Mouse (Mus musculus) myocyte (in vitro differentiated cells): ENCODE data around the gene Ep300. TPM values are rescaled to one million over a fixed set of nuclear protein-coding genes. Genes with fewer than 3 reads are reported as not detected.
"Not testable (repeated sequence)": the region's sequence is repeated elsewhere in the genome, so short reads cannot be mapped to it uniquely, and the experiment has no call there.

Experiments used
- H3K27me3 ChIP-seq: one replicate; pipeline ENCODE4 v1.6.1; 2011; ENCODE audit not compliant: control insufficient read depth, insufficient read depth, insufficient read length
- H3K36me3 ChIP-seq: one replicate; pipeline ENCODE4 v1.6.1; 2011; ENCODE audit not compliant: control insufficient read depth, insufficient read depth
- H3K4me2 ChIP-seq: one replicate; pipeline ENCODE4 v1.6.1; 2011; ENCODE audit warnings: low read depth, control low read depth
- H3K4me3 ChIP-seq: one replicate; pipeline ENCODE4 v1.5.1; 2011; ENCODE audit warnings: mild to moderate bottlenecking, control low read depth, moderate library complexity
- H3K79me2 ChIP-seq: one replicate; pipeline ENCODE4 v1.6.1; 2011; ENCODE audit not compliant: control insufficient read depth, insufficient read depth
- H3ac ChIP-seq: one replicate; pipeline ENCODE4 v1.6.1; 2011; ENCODE audit not compliant: control insufficient read depth, insufficient read length
- CEBPB ChIP-seq: IDR thresholded peaks from 2 replicates; pipeline ENCODE4 v1.6.1; 2011; ENCODE audit warnings: mild to moderate bottlenecking, moderate library complexity; ENCODE audit not compliant: poor library complexity, insufficient read depth, severe bottlenecking
- E2F4 ChIP-seq: IDR thresholded peaks from one replicate; pipeline ENCODE4 v1.6.1; 2011; ENCODE audit warnings: mild to moderate bottlenecking, control low read depth, moderate library complexity; ENCODE audit not compliant: insufficient read depth
- MAX ChIP-seq: IDR thresholded peaks from one replicate; pipeline ENCODE4 v1.6.1; 2011; ENCODE audit warnings: low read depth, mild to moderate bottlenecking, control low read depth
- MYOD1 ChIP-seq, 3 experiments: IDR thresholded peaks; one replicate each; pipeline ENCODE4 v1.6.1; 2011; ENCODE audit warnings: control low read depth in 2 of 3, low read depth in 2 of 3, mild to moderate bottlenecking in 2 of 3, moderate library complexity in 1 of 3; ENCODE audit not compliant: insufficient read length in 2 of 3, control insufficient read depth in 1 of 3
- MYOG ChIP-seq, 3 experiments: IDR thresholded peaks; one replicate each; pipeline ENCODE4 v1.6.1; 2011; ENCODE audit warnings: control low read depth in 2 of 3, low read depth in 2 of 3, mild to moderate bottlenecking in 2 of 3; ENCODE audit not compliant: insufficient read length in 2 of 3, control insufficient read depth in 1 of 3, insufficient read depth in 1 of 3
- POLR2A ChIP-seq: IDR thresholded peaks from one replicate; pipeline ENCODE4 v1.6.1; 2011; ENCODE audit warnings: low read depth, mild to moderate bottlenecking, control low read depth, moderate library complexity; ENCODE audit not compliant: insufficient read length
- POLR2AphosphoS2 ChIP-seq: IDR thresholded peaks from one replicate; pipeline ENCODE4 v1.6.1; 2011; ENCODE audit warnings: low read depth, control low read depth; ENCODE audit not compliant: insufficient read length
- REST ChIP-seq: IDR thresholded peaks from one replicate; pipeline ENCODE4 v1.6.1; 2011; ENCODE audit warnings: mild to moderate bottlenecking, control low read depth, moderate library complexity; ENCODE audit not compliant: insufficient read depth, insufficient read length
- SRF ChIP-seq: IDR thresholded peaks from one replicate; pipeline ENCODE4 v1.6.1; 2011; ENCODE audit warnings: low read depth; ENCODE audit not compliant: control insufficient read depth, insufficient read length
- TCF12 ChIP-seq: IDR thresholded peaks from one replicate; pipeline ENCODE4 v1.6.1; 2011; ENCODE audit warnings: mild to moderate bottlenecking, control low read depth; ENCODE audit not compliant: poor library complexity, insufficient read depth, severe bottlenecking
- TCF3 ChIP-seq: IDR thresholded peaks from one replicate; pipeline ENCODE4 v1.6.1; 2011; ENCODE audit warnings: low read depth, control low read depth; ENCODE audit not compliant: insufficient read length
- USF1 ChIP-seq: IDR thresholded peaks from one replicate; pipeline ENCODE4 v1.6.1; 2011; ENCODE audit warnings: low read depth, mild to moderate bottlenecking, control low read depth, moderate library complexity
- polyA plus RNA-seq: library from polyadenylated mRNA; unstranded; fragments of >200 nt; fragmentation: generic; extraction: Trizol; gene quantifications from one replicate; pipeline ENCODE4 v1.2.1, GENCODE M21; 2012; ENCODE audit warnings: missing spikeins

The Ep300 gene
- polyA plus RNA-seq, 1 experiment = 17.7 TPM

DNA sequence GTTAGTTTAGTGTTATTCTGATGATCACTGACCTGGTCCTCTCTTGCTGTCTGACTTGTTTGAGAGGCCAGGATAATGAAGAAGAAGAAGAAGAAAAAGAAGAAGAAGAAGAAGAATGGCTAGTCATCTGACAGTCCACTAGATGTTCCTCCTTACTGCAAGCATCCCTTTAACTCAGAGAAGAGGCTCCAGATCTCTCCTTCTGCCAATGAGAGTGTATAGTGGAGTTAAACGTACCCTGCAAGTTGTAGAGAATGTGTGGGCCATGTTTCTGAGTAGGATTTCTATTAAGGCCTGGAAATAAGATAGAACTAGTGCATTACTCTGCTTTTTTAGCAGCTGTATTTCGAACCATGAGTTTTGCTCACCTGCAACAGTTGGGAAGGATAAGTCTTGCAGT lies 2.5 kb downstream of the Ep300 start:
- Histone ChIP-seq H3K36me3 (peaks cover 22% of the 10 kb centered on the region), H3ac (no peak overlapping the region), H3K4me2 (peak overlapping the region; percentile 96), H3K4me3 (peak overlapping the region; percentile 88), H3K27me3 (no peaks in the 10 kb centered on the region), H3K79me2 (peaks cover 65% of the 10 kb centered on the region)
- TF ChIP-seq CEBPB = no peak
- no peak for TF ChIP-seq E2F4
- TF ChIP-seq REST = no peak
- TF ChIP-seq TCF12 = no peak
- no peak for TF ChIP-seq POLR2AphosphoS2
- TF ChIP-seq MYOG (IDR thresholded peaks at IDR 0.05; ENCODE audit: control insufficient read depth in 1 of 3, insufficient read depth in 1 of 3, insufficient read length in 2 of 3, low read depth in 2 of 3) = no peak
- no peak for TF ChIP-seq USF1
- TF ChIP-seq MAX = no peak
- TF ChIP-seq POLR2A = no peak
- TF ChIP-seq MYOD1 (IDR thresholded peaks at IDR 0.05; ENCODE audit: control insufficient read depth in 1 of 3, insufficient read length in 2 of 3, low read depth in 2 of 3) = no peak
- TF ChIP-seq TCF3 = no peak
- TF ChIP-seq SRF = no peak

- H3K4me2 ChIP-seq = no peak overlapping the region
- TF ChIP-seq POLR2AphosphoS2 = no peak
- no peak for TF ChIP-seq REST
- H3K36me3 ChIP-seq = peaks cover 35% of the 10 kb centered on the region
- no peaks in the 10 kb centered on the region for H3K27me3 ChIP-seq
- no peak overlapping the region for H3ac ChIP-seq
- H3K79me2 ChIP-seq = peaks cover 98% of the 10 kb centered on the region
- H3K4me3 ChIP-seq = no peak overlapping the region
These were observed 9.1 kb downstream of the Ep300 start for GRCm38 (mm10) chr15:81594146-81594696.

- not testable (repeated sequence) for H3K27me3 ChIP-seq, H3ac ChIP-seq, H3K4me2 ChIP-seq, H3K4me3 ChIP-seq
- H3K36me3 ChIP-seq = peaks cover 42% of the 10 kb centered on the region
- H3K79me2 ChIP-seq = peaks cover 98% of the 10 kb centered on the region
These were observed 13.6 kb downstream of the Ep300 start for GRCm38 (mm10) chr15:81598742-81599141.

DNA sequence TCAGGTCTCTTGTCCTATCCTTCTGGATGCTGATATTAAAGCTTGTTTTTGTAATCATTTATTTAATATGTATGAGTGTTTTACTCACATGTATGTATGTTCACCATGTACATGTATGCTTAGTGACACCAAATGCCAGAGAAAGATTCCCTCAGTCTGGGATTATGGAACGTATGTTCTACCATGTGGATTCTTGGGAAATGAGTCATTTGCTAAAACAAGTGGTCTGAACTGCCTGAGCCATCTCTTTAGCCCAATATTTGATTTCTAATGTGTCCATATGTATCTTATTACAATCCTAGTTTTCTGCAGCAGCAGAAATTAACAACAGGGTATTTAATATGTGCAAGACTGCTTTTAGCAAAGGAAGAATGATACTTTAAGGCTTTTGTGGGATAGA lies 20.1 kb downstream of the Ep300 start:
- TF ChIP-seq MAX (no peak), E2F4 (no peak), REST (no peak), MYOG (IDR thresholded peaks at IDR 0.05; ENCODE audit: control insufficient read depth in 1 of 3, insufficient read depth in 1 of 3, insufficient read length in 2 of 3, low read depth in 2 of 3) (no peak), CEBPB (no peak), USF1 (no peak), TCF12 (no peak), POLR2A (no peak), SRF (no peak), POLR2AphosphoS2 (no peak), MYOD1 (IDR thresholded peaks at IDR 0.05; ENCODE audit: control insufficient read depth in 1 of 3, insufficient read length in 2 of 3, low read depth in 2 of 3) (no peak), TCF3 (no peak)
- peak overlapping the region; percentile 40 for H3K4me2 ChIP-seq
- H3ac ChIP-seq = no peak overlapping the region
- H3K36me3 ChIP-seq = peaks cover 58% of the 10 kb centered on the region
- no peak overlapping the region for H3K4me3 ChIP-seq
- H3K27me3 ChIP-seq = no peaks in the 10 kb centered on the region
- H3K79me2 ChIP-seq = peaks cover 89% of the 10 kb centered on the region

DNA sequence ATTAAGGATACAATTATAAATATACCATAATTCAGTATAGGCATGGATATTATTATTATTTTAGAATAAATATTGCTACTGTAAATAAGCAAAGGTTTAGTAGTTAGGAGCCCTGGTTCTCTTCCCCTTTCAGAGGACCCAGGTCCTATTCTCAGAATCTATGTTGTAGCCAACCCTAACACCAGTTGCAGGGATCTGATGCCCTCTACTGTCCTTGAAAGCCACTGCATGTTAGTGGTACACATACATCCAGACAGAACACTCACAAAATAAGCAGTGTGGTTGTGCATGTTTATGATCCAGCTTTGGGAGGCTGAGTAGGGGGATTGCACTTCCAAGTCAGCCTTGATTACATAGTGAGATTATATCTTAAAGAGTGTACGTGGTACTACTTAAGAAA lies 21.5 kb downstream of the Ep300 start:
- H3ac ChIP-seq = no peak overlapping the region
- H3K4me3 ChIP-seq = no peak overlapping the region
- peaks cover 78% of the 10 kb centered on the region for H3K79me2 ChIP-seq
- no peaks in the 10 kb centered on the region for H3K27me3 ChIP-seq
- H3K4me2 ChIP-seq = no peak overlapping the region
- TF ChIP-seq POLR2A = no peak
- TF ChIP-seq MAX = no peak
- no peak for TF ChIP-seq TCF12
- no peak for TF ChIP-seq POLR2AphosphoS2
- TF ChIP-seq REST = no peak
- no peak for TF ChIP-seq USF1
- no peak for TF ChIP-seq TCF3
- no peak for TF ChIP-seq MYOG (IDR thresholded peaks at IDR 0.05; ENCODE audit: control insufficient read depth in 1 of 3, insufficient read depth in 1 of 3, insufficient read length in 2 of 3, low read depth in 2 of 3)
- no peak for TF ChIP-seq MYOD1 (IDR thresholded peaks at IDR 0.05; ENCODE audit: control insufficient read depth in 1 of 3, insufficient read length in 2 of 3, low read depth in 2 of 3)
- TF ChIP-seq E2F4 = no peak
- TF ChIP-seq CEBPB = no peak
- no peak for TF ChIP-seq SRF
- H3K36me3 ChIP-seq = peaks cover 61% of the 10 kb centered on the region
